Mouse (Mus musculus) cerebellum, adult 2 months (tissue): ENCODE data around the gene Cxcl2. TPM values are rescaled to one million over a fixed set of nuclear protein-coding genes. Genes with fewer than 3 reads are reported as not detected.

Experiments used
- DNase-seq, 2 experiments: peaks; one replicate each; pipeline ENCODE4 v3.0.0; 2021
- H3K27ac ChIP-seq: fragments of 200-500 bp; 2 replicates; pipeline ENCODE4 v1.5.1; 2012; ENCODE audit warnings: low read length, control low read depth, inconsistent platforms; ENCODE audit not compliant: insufficient read depth
- H3K27me3 ChIP-seq: fragments of 200-500 bp; 2 replicates; pipeline ENCODE4 v1.6.1; 2012; ENCODE audit warnings: inconsistent platforms, mild to moderate bottlenecking, low read length, moderate library complexity; ENCODE audit not compliant: control insufficient read depth, insufficient read depth
- H3K4me1 ChIP-seq: fragments of 200-500 bp; 2 replicates; pipeline ENCODE4 v1.6.1; 2011; ENCODE audit warnings: low read length; ENCODE audit not compliant: control insufficient read depth, insufficient read depth
- H3K4me3 ChIP-seq: fragments of 200-500 bp; replicated peaks from 2 replicates; pipeline ENCODE3; 2011; ENCODE audit warnings: mild to moderate bottlenecking, low read depth, low read length, control low read depth; ENCODE audit not compliant: insufficient read depth
- CTCF ChIP-seq: fragments of 200-500 bp; IDR thresholded peaks from 2 replicates; pipeline ENCODE4 v1.5.1; 2011; ENCODE audit warnings: low read depth, mild to moderate bottlenecking, control low read depth, low read length, moderate library complexity, borderline replicate concordance; ENCODE audit not compliant: insufficient read depth
- POLR2A ChIP-seq: fragments of 200-500 bp; IDR thresholded peaks from 2 replicates; pipeline ENCODE4 v1.6.1; 2011; ENCODE audit warnings: low read length, control low read depth, borderline replicate concordance; ENCODE audit not compliant: insufficient read depth
- WGBS: fragments of 180-500 bp; shearing (Covaris S2); methylation state at CpG from one replicate; pipeline ENCODE4 v1.1.7; 2018; 5-methylcytosine and 5-hydroxymethylcytosine counted together
- polyA plus RNA-seq: library from polyadenylated mRNA; depleted of rRNA; stranded (reverse); fragments of >200 nt; gene quantifications from 2 replicates; pipeline ENCODE4 v1.2.3, GENCODE M21; 2012

Gene Cxcl2
- polyA plus RNA-seq, 1 experiment, result not detected

DNA sequence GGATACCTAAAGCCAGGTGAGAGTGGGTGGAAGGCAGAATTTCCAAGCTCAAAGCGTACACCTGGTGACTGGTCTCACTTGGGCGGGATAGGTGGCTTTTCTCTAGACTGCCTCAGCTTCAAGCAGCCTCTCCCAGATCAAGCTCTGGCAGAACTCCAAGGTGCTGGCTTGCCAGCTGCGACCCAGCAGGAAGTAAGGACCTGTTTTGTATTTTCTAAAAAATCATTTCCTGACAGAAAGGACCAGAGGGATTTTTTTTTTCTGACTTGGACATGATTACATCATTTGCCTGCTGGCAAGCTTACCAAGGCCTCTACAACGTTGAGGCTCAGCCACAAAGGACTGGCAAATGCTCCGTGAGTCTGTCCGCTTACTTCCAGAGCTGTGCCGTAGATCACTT is 3.5 kb upstream of the Cxcl2 start:
- no peak overlapping the region for H3K27ac ChIP-seq
- peak; percentile 79 to 86 for DNase-seq
- TF ChIP-seq POLR2A, result no peak
- TF ChIP-seq CTCF, result no peak
- no peak overlapping the region for H3K4me3 ChIP-seq
- H3K27me3 ChIP-seq, result no peaks in the 10 kb centered on the region; the same call in 1 of the 2 replicates
- 2% methylated on average over 7 of the region's 7 CpGs for WGBS
- peaks cover 13% of the 10 kb centered on the region for H3K4me1 ChIP-seq

DNA sequence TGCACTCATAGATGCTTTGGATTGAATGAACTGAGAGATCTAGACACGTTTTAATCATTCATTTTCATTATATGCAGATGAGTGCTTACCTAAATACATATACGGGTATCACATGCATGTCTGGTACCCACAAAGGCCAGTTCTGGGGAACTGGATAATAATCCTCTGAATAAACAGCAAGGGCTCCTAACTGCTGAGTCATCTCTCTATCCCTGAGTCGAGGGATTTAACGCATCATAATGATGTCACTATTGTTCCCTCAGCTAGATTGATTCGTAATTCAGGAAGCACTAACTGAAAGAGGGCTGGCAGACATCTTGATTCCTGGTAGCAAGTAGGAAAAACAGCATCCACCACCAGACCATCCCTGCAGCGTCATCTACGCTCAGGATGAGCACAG is 3.0 kb upstream of the Cxcl2 start:
- TF ChIP-seq POLR2A (no peak), CTCF (no peak)
- Histone ChIP-seq H3K27me3 (no peaks in the 10 kb centered on the region; the same call in 1 of the 2 replicates), H3K4me1 (peaks cover 13% of the 10 kb centered on the region), H3K27ac (no peak overlapping the region), H3K4me3 (no peak overlapping the region)
- WGBS, result 61% methylated on average over 7 of the region's 7 CpGs
- no peak for DNase-seq

DNA sequence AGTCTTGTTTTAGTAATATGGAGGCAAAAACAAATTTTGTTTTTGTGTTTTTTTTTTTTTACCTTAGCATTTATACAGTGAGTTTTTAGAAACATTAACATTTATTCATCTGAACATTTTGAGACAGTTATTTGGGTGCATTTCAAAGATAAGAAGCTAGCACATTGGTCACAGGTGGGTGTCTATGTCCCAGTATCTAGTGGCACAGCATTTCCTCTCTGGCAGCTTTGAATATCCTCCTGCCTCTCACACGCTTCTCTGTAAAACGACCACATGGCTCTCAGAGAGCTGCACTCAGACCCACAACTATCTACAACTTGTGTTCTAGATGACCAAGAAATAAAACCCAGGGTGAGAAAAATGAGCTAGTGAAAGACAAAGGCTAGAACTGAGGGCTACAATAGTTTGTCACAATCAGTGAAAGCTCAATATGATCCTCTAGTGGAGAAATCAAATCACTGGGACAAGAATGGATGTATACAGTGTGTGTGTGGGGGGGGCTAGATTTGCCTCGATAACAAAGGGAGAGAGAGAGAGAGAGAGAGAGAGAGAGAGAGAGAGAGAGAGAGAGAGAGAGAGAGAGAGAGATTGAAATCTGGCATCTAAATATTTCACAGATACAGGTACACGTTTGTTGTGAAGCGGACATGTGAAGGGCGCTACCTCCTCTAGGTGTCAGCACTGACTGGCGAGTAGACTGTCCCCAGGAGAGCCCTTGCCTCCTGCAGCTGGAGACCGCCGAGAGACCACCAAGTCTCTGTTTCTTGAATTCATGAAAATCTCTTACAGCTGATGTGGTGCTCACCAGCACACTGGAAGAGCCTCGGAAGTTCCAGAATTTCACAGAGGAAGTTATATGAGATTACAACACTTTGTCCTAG is 1.1 kb upstream of the Cxcl2 start:
- H3K4me1 ChIP-seq, result peaks cover 13% of the 10 kb centered on the region
- no peak overlapping the region for H3K27ac ChIP-seq
- DNase-seq, result no peak
- no peaks in the 10 kb centered on the region; the same call in 1 of the 2 replicates for H3K27me3 ChIP-seq
- no peak overlapping the region for H3K4me3 ChIP-seq
- TF ChIP-seq POLR2A (no peak), CTCF (no peak; the same call in 1 of the 2 replicates)
- WGBS, result 13% methylated on average over 10 of the region's 10 CpGs

DNA sequence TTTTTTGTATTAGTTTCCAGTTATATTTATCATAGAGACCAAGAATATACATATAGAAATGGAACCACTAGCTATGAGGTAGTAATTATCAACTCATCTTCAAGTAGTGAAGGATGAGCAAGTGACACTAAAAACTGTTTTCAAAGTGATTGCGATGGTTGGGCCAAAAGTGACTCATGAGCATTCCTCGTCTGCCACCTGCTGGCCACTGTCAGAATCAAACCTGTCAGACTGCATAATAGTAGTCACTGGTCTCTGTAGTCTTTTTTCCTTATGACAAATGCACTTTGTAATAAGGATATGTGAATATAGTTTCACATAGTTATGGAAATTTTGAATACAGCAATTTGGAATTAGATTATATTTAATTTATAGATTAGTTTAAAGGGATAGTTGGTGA is 5.3 kb downstream of the Cxcl2 start:
- TF ChIP-seq POLR2A (no peak), CTCF (peak; percentile 94)
- H3K4me1 ChIP-seq, result no peaks in the 10 kb centered on the region
- no peak overlapping the region for H3K4me3 ChIP-seq
- H3K27ac ChIP-seq, result no peak overlapping the region
- peak; percentile 52 to 67 for DNase-seq
- H3K27me3 ChIP-seq, result no peaks in the 10 kb centered on the region; the same call in 1 of the 2 replicates
- WGBS, result 1% methylated on average over 2 of the region's 2 CpGs

DNA sequence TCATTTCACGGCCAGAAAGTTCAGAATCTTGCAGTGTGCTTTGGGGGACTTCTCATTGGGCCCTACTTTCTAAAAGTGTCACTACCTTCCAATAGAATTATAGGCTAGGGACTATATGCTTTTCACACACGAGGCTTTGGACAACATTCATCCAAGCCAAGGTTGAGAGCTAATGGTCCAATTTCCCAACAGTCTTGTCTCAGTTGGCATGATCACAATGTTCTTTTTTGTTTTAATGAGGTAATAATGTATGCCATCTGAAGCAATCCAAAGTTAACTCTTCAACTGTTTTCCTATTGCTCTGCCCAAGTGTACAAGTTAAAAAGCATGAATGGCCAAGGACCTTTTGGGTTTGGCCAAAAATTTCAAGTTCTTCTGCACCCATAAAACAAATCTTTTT is 15.8 kb downstream of the Cxcl2 start:
- WGBS, result 79% methylated on average over 2 of the region's 2 CpGs
- TF ChIP-seq POLR2A, result no peak
- TF ChIP-seq CTCF, result no peak
- no peak for DNase-seq

DNA sequence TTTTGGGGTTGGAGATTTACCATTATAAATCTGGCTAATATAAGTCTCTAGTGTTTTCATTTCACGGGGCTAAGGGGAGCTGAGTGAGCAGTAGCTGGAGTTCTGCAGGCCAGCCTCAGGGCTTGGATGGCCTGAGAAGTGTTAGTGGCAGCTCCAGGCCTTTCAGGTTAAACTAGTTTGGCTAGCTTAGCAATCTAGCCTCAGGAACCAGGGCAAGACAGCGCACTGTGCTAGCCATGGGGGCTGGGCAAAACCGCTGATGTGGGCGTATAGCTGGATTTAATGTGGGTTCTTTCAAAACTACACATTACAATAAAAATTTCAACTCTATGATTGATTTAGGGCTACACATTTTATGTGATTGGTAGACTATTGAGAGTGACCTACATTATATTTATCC is 19.3 kb downstream of the Cxcl2 start:
- Histone ChIP-seq H3K4me1 (no peaks in the 10 kb centered on the region), H3K27me3 (no peaks in the 10 kb centered on the region), H3K4me3 (no peak overlapping the region), H3K27ac (no peak overlapping the region)
- WGBS, result 94% methylated on average over 4 of the region's 4 CpGs
- TF ChIP-seq CTCF (no peak), POLR2A (no peak)
- no peak for DNase-seq

More for the DNA sequence above, 15.8 kb downstream of the Cxcl2 start:
- Histone ChIP-seq H3K4me1 (no peaks in the 10 kb centered on the region), H3K27ac (no peak overlapping the region), H3K27me3 (no peaks in the 10 kb centered on the region), H3K4me3 (no peak overlapping the region)

DNA sequence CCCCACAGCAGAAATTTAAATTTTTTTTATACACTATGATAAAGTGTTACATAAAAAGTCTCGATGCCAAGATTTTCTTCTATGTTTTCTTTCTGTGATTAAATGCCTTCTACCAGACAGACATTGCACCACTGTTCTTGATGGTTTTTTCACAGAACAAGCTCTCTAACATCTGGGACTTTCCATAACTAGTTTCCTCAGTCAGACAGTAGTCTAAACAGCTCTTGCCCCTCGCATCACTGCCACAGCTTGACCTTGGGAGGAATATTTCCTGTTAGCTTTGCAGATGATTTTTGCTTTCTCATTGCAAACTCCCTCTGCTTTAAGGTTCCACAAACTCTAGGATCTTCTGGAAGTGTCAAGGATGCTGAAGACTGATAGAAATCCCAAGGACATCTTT is 26.9 kb downstream of the Cxcl2 start:
- 72% methylated on average over 2 of the region's 2 CpGs for WGBS
- Histone ChIP-seq H3K4me1 (no peaks in the 10 kb centered on the region), H3K4me3 (peak overlapping the region; percentile 58), H3K27ac (no peak overlapping the region), H3K27me3 (no peaks in the 10 kb centered on the region)
- DNase-seq, result no peak
- TF ChIP-seq POLR2A (no peak), CTCF (no peak)

DNA sequence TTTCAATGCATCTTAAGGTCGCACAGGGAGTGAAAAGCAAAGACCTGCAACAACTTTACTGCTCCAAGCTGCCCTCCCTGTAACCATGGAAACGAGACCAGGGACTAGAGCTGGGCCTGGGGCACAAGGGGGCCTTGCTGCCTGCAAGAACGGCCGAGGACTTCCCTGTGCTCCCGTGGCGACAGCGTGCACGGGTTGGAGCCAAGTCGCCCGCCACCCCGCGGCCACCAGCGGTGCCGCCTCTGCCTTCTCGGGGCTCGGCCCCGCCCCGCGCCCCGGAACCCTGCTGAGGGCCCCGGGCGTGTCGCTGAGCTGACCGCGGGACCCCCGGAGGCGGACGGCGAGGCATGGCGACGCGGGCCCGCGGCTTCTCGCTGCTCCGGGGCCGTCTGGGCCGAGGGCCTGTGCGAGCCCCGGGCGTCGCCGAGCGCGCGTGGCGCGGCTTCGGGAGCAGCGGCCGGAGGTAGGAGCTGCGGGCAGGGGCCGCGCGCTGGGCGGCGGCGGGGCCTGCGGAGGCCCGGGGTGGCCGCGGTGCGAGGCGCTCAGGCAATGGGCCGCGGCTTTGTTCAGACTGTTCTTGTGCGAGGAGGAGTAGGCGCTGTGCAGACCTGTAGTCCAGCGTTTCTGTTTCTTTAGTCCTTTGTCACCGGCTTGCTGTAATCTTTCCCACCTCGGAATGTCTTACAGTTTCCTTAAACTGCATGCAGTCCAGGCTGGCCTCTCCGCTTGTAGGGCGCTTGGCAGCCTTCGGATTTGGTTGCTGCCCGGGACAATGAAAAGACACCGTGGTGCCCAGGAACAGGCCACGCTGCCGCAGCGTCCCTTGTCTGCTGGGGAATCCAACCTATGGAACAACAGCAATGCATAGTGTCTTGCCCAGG is 27.5 kb downstream of the Cxcl2 start, which contains the start of gene Mthfd2l:
TSS of gene Mthfd2l (plus strand) at position 147 of the 881 bp plus-strand sequence.
- DNase-seq, result peak; percentile 64 to 73
- Histone ChIP-seq H3K4me1 (no peaks in the 10 kb centered on the region), H3K4me3 (peak within 1 kb of the TSS; percentile 58), H3K27ac (no peak within 1 kb of the TSS), H3K27me3 (no peaks in the 10 kb centered on the region)
- under 1% methylated on average over 78 of the region's 79 CpGs for WGBS
- peak; percentile 25; the same call in 1 of the 2 replicates for TF ChIP-seq CTCF
- TF ChIP-seq POLR2A, result no peak
